Mouse (Mus musculus): ENCODE measurements around the gene St6galnac3. TPM values are rescaled to one million over a fixed set of nuclear protein-coding genes. Genes with fewer than 3 reads are reported as not detected.

The St6galnac3 gene
- polyA plus RNA-seq, 1 experiment from 2014 or later = 22.7 TPM

DNA sequence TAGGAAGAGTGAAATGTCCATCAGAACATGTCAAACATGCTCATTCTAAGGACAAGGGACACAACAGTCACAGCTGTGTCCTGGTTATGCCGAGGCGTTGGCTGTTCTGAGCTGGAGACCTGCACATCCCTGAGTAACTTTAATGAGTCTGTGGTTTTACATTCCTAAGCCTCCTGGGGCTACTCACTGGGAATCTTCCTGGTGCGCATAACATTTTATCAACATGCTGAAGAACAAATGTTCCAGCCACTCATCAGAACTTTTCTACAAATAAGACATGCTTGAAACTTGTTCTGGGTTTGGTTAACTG lies 370.0 kb downstream of the St6galnac3 start:
- Histone ChIP-seq H3K4me3 (no peak overlapping the region), H3K27ac (no peak overlapping the region), H3K9me3 (no peaks in the 10 kb centered on the region), H3K9ac (no peak overlapping the region), H3K27me3 (replicated peaks) (no peaks in the 10 kb centered on the region), H3K4me2 (no peak overlapping the region), H3K36me3 (replicated peaks) (no peaks in the 10 kb centered on the region), H3K4me1 (peaks cover 3% of the 10 kb centered on the region)
- ATAC-seq (replicated peaks) = no peak
- WGBS = 77% methylated on average over 3 of the region's 3 CpGs

DNA sequence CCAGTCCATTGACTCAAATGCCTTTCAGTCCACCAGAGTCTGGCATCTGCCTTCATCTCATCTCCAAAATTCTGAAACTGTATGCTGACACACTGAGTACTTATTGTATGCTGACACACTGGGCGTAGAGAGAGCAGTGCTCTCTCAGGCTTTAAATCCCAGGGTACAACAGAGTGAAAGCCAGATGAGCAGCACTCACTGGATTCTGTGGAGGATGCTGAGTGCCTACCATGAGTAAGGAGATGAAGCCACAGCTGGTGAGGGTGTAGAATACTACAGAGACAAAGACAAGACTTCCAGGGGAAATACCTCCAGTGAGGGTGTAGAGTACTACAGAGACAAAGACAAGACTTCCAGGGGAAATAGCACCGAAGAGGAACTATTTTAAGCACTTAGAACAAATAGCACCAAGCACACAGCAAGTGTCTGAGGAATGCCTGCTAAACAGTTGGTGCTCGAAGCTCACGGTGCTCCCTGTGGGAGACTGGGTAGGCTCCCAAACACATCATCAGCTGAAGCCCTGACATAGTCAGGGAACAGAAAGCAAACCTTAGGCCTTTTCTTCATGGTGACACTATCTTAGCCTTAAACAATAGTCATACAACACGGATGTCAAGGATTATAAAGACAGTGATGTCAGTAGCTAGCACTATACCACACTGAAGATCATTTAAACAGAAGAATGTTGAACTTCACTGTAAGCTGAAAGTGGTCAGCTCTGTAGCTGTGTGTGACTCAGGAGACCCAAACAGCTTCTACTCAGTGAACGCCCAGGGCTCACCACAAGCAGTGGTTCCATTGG lies 370.6 kb downstream of the St6galnac3 start:
- Histone ChIP-seq H3K27me3 (replicated peaks) (no peaks in the 10 kb centered on the region), H3K4me3 (no peak overlapping the region), H3K4me1 (peaks cover 4% of the 10 kb centered on the region), H3K9ac (no peak overlapping the region), H3K36me3 (replicated peaks) (no peaks in the 10 kb centered on the region), H3K27ac (no peak overlapping the region), H3K9me3 (no peaks in the 10 kb centered on the region), H3K4me2 (no peak overlapping the region)
- 88% methylated on average over 6 of the region's 6 CpGs for whole genome bisulfite sequencing
- no peak for ATAC-seq (replicated peaks)

DNA sequence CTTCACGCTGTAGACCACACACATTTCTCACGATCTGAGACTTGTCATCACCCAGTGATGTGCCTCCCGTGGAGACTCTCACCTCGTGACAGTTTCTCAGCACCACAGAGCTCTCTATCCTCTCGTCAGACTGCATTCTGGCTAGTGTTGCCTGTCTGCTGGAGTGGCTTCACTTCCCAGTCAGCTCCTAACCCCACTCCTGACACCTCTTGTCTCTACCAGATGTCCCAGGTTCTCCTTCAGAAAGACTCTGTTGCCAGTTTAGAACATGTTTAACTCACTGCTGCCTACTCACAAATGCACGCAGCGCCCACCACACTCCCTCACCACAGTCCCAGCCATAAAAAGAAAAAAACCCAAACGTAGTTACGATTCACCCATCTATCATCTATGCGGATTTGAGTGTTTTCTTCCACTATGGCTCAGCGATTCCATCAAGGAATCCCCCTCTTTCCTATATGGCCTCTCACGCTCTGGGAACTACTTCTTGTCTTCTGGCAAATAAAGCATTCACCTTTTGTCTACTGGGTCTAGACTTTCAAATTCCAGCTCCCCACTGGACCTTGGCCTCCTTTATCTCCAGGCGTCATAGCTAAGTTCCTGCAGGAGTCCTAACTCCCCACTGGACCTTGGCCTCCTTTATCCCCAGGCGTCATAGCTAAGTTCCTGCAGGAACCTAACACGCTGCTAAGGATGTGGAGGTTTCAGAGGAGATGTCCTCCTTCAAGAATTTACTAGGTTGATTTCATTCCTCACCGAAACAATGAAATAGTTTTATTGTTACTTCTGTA lies 371.5 kb downstream of the St6galnac3 start:
- ATAC-seq (replicated peaks) = no peak
- H3K27ac ChIP-seq = no peak overlapping the region
- no peak overlapping the region for H3K9ac ChIP-seq
- H3K4me1 ChIP-seq = peaks cover 4% of the 10 kb centered on the region
- no peak overlapping the region for H3K4me3 ChIP-seq
- H3K36me3 ChIP-seq (replicated peaks) = no peaks in the 10 kb centered on the region
- no peaks in the 10 kb centered on the region for H3K27me3 ChIP-seq (replicated peaks)
- 92% methylated on average over 16 of the region's 16 CpGs for WGBS
- no peak overlapping the region for H3K4me2 ChIP-seq
- H3K9me3 ChIP-seq = no peaks in the 10 kb centered on the region

DNA sequence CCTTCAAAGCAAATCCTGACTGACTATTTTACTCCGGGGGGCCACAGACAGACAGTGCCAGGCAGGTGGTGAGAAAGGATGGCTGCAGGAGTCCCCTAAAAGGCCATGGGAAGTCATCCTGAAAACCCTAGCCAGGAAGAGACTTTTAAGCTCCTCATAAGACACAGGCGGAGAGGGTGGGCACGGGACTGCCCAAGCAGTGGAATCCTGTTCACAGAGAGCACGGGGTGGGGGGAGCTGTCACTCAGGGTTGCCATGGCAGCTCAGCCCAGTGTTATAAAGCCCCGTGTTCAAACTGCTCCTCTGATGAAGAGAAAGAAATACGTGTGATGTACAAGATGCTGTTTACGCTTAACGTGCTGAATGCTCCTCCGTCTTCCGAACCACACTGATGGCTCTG lies 375.0 kb downstream of the St6galnac3 start:
- 28% methylated on average over 10 of the region's 10 CpGs for WGBS
- H3K9me3 ChIP-seq = no peaks in the 10 kb centered on the region
- no peak overlapping the region for H3K9ac ChIP-seq
- H3K4me3 ChIP-seq = no peak overlapping the region
- no peak overlapping the region for H3K4me2 ChIP-seq
- no peaks in the 10 kb centered on the region for H3K36me3 ChIP-seq (replicated peaks)
- no peaks in the 10 kb centered on the region for H3K27me3 ChIP-seq (replicated peaks)
- peaks cover 11% of the 10 kb centered on the region for H3K4me1 ChIP-seq
- peak; percentile 77 for ATAC-seq (replicated peaks)
- H3K27ac ChIP-seq = no peak overlapping the region

DNA sequence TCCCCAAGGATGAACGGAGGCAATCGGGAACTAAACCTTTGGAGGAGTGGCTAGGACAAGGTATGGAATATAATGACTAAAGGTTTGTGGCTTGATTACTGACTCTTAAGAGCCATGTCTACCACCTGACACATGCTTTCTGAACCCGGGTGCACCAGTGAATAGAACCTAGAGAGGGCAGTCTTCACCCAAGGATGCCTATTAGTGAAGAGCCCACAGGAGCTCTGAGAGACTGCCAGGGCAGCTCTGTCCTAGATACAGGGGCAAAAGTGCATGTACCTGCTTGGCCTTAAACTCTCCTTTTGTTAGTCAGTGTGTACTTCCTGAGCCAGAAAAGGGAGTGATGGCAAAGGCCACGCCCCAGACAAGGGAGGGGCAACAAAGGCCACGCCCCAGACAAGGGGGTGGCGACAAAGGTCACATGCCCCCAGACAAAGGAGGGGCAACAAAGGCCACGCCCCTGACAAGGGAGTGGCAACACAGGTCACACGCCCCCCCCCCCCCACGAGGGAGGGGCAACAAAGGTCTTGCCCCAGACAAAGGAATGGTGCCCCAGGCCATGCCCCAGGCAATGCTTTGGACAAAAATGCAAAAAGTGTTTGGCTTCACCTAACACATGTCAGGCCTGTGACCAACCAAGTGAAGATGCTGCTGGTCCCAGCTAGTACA lies 376.0 kb downstream of the St6galnac3 start:
- ATAC-seq (replicated peaks) = no peak
- no peaks in the 10 kb centered on the region for H3K9me3 ChIP-seq
- no peaks in the 10 kb centered on the region for H3K27me3 ChIP-seq (replicated peaks)
- H3K4me2 ChIP-seq = no peak overlapping the region
- H3K4me3 ChIP-seq = no peak overlapping the region
- no peak overlapping the region for H3K9ac ChIP-seq
- H3K36me3 ChIP-seq (replicated peaks) = no peaks in the 10 kb centered on the region
- H3K4me1 ChIP-seq = peaks cover 12% of the 10 kb centered on the region
- no peak overlapping the region for H3K27ac ChIP-seq
- WGBS = 95% methylated on average over 9 of the region's 9 CpGs

DNA sequence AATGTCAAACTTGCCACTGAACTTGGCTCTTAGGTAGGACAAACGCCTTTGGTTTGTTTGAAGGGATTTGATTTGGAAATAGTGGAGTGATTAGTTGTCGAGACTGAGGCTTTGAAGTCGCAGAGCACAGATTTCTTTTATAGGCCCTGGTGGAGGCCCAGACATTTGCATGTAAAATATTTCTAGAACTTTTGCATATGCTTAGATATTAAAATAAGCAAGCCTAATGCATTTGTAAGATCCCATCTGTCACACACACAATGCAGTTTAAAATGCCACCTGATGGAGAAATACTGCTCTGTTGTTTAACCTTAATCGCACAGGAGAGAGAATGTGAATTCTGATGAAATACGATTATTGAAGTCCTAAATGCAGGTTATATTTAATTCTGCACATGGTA lies 380.0 kb downstream of the St6galnac3 start:
- no peaks in the 10 kb centered on the region for H3K9me3 ChIP-seq
- 42% methylated on average over 5 of the region's 5 CpGs for WGBS
- no peak; the same call in 1 of the 2 replicates for ATAC-seq (replicated peaks)

DNA sequence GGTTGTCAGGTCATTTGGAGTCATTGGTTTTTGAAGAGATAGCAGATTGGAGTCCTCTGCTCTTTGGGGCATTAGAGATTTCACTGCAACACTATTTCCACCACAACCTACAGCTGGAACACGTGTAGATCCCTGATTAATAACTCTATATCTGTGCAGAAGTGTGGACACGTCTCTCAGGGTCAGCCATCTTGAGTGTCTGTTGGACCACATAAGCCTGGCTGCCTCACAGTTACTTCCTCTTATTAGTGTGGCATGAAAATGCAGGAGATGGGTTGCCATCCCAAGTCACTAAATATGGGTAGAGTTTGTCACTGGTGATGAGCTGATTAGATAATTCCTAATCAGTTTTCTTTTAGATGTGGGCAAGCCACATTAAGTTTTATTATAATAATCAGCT lies 385.0 kb downstream of the St6galnac3 start:
- H3K36me3 ChIP-seq (replicated peaks) = no peaks in the 10 kb centered on the region
- no peak overlapping the region for H3K4me2 ChIP-seq
- no peak for ATAC-seq (replicated peaks)
- H3K27me3 ChIP-seq (replicated peaks) = no peaks in the 10 kb centered on the region
- peaks cover under 1% of the 10 kb centered on the region; the same call in 1 of the 2 replicates for H3K4me1 ChIP-seq
- no peak overlapping the region for H3K27ac ChIP-seq
- no peak overlapping the region for H3K4me3 ChIP-seq
- 75% methylated on average over 2 of the region's 2 CpGs for WGBS
- H3K9ac ChIP-seq = no peak overlapping the region
- no peaks in the 10 kb centered on the region for H3K9me3 ChIP-seq

More for the DNA sequence above, 380.0 kb downstream of the St6galnac3 start:
- H3K9ac ChIP-seq = no peak overlapping the region
- no peak overlapping the region for H3K4me3 ChIP-seq
- peaks cover 8% of the 10 kb centered on the region for H3K4me1 ChIP-seq
- H3K27me3 ChIP-seq (replicated peaks) = no peaks in the 10 kb centered on the region
- 0 out of 2 replicates have a peak overlapping the region, but pooled peaks have one; percentile 18 for H3K27ac ChIP-seq
- no peaks in the 10 kb centered on the region for H3K36me3 ChIP-seq (replicated peaks)
- no peak overlapping the region for H3K4me2 ChIP-seq

DNA sequence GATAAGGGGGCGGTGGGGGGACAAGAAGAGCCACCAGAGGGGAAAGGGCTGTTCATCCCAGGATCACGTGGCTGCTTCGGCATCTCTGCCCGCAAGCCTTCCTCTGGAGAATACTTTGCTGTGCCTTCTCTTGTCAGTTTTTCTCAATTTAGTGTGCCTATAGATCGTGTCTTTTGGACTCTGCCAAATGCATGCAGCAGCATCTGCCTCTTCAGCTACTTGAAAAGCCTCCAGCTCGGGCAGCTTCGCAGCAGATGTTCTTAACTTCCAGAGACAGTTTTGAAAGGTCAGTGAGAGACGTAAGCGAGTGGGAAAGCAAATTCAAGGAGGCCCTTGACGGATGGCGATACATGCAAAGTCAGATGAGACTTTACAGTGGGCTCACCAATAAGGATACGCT lies 385.9 kb downstream of the St6galnac3 start:
- Histone ChIP-seq H3K36me3 (replicated peaks) (no peaks in the 10 kb centered on the region), H3K4me3 (no peak overlapping the region)
- 71% methylated on average over 12 of the region's 12 CpGs for WGBS

DNA sequence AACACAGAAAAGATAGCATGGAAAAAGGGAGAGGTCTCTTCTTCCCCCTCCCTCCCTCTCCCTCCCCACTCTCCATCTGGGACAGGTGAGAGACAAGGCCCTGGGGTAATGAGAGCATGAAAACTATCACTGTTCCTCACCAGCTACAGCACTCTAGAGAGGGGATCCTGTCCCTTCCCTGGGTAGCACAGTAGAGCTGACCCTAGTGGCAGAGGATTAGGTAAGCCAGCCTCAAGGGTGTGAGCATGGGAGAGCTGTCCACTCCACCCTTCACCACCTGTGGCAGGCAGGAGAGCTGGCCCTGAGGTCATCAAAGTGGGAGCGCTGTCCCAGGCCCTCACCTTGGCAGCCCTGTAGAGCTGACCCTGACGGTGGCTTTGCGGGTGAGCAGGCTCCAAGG lies 387.2 kb downstream of the St6galnac3 start:
- no peaks in the 10 kb centered on the region for H3K9me3 ChIP-seq
- ATAC-seq (replicated peaks) = no peak
- WGBS = 90% methylated on average over 3 of the region's 3 CpGs
- no peak overlapping the region for H3K9ac ChIP-seq
- H3K27me3 ChIP-seq (replicated peaks) = no peaks in the 10 kb centered on the region
- H3K4me2 ChIP-seq = no peak overlapping the region
- H3K36me3 ChIP-seq (replicated peaks) = no peaks in the 10 kb centered on the region
- H3K4me1 ChIP-seq = no peaks in the 10 kb centered on the region
- H3K27ac ChIP-seq = no peak overlapping the region
- no peak overlapping the region for H3K4me3 ChIP-seq

More for the DNA sequence above, 385.9 kb downstream of the St6galnac3 start:
- Histone ChIP-seq H3K4me1 (no peaks in the 10 kb centered on the region), H3K9me3 (no peaks in the 10 kb centered on the region), H3K27me3 (replicated peaks) (no peaks in the 10 kb centered on the region), H3K4me2 (no peak overlapping the region), H3K27ac (no peak overlapping the region), H3K9ac (no peak overlapping the region)
- no peak for ATAC-seq (replicated peaks)

DNA sequence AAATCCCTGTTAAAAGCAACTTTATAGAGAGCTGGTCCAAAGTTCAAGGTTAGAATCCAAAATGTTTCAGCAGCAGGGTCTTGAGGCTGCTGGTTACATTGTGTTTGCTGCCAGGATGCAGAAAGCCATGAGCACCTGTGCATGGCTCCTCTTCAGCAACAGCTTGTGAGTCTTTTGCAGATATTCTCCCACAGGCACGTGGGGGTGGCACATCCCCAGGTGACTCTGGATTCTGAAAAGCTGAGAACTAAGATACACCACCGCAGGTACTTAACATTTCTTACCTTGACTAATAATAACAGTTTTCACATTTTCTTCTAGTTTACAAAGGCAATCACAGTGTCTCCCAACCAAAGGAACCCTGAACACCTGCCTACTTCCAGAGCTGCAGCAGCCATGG lies 387.8 kb downstream of the St6galnac3 start:
- Histone ChIP-seq H3K4me3 (no peak overlapping the region), H3K27ac (no peak overlapping the region), H3K9ac (no peak overlapping the region), H3K4me1 (no peaks in the 10 kb centered on the region), H3K36me3 (replicated peaks) (no peaks in the 10 kb centered on the region), H3K27me3 (replicated peaks) (no peaks in the 10 kb centered on the region), H3K9me3 (no peaks in the 10 kb centered on the region), H3K4me2 (no peak overlapping the region)
- ATAC-seq (replicated peaks) = no peak
- WGBS = 93% methylated on average over 2 of the region's 2 CpGs

DNA sequence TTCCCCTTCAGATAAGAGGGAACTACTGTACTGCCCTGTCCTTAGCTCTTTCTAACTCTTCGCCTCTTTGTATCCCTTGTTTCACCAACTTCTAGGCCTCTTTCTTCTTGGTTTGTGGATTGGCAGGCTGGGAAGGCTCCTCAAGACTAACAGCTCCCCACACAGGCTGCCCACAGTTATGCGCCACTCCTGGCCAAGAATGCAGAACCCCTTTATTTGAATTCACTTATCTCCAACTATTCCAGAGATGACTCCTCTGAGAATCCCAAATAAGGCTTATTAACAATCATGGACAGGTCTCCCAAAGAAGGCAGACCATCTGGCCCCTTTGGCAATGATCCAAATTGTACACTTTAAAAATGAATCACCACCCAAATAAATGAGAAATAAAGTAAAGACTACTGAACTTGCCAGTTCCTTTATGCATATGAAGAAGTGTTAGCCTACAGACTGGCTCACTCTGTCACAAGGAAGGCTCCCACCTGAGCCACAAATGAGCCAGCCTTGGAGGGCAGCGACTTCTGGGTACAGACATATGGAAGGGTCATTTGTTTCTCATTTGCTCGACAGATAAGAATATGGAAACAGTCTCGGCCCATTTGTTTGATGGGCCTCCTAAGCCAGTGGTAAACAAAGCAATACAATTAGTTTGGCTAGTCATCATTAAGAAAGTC lies 390.7 kb downstream of the St6galnac3 start:
- WGBS = 82% methylated on average over 5 of the region's 5 CpGs
- no peaks in the 10 kb centered on the region for H3K27me3 ChIP-seq (replicated peaks)
- no peak overlapping the region for H3K4me2 ChIP-seq
- H3K4me1 ChIP-seq = no peaks in the 10 kb centered on the region
- no peaks in the 10 kb centered on the region for H3K9me3 ChIP-seq
- H3K9ac ChIP-seq = no peak overlapping the region
- no peak overlapping the region for H3K27ac ChIP-seq
- no peak overlapping the region for H3K4me3 ChIP-seq
- no peak for ATAC-seq (replicated peaks)
- no peaks in the 10 kb centered on the region for H3K36me3 ChIP-seq (replicated peaks)

DNA sequence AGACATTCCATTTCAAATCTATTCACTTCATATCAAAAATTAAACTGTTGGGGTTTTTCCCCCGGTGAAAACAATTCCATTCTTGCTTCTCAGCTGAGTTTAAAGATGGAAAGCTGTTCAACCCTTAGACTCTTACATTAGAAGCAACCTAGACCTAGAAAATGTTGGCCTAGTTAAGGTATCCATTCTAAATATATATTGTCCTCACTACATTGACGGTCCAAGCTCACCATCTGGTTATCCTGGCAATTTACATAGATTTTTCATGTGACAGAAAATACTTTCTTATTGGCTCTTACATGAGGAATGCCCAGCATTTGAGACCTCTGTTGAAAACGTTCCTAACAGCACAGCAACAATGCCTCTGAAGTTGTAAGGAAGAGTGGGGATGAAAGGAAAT lies 400.7 kb downstream of the St6galnac3 start:
- no peaks in the 10 kb centered on the region for H3K27me3 ChIP-seq (replicated peaks)
- no peaks in the 10 kb centered on the region for H3K4me1 ChIP-seq
- H3K27ac ChIP-seq = no peak overlapping the region
- no peak overlapping the region for H3K9ac ChIP-seq
- ATAC-seq (replicated peaks) = no peak
- no peaks in the 10 kb centered on the region for H3K9me3 ChIP-seq
- 82% methylated on average over 3 of the region's 3 CpGs for WGBS
- no peak overlapping the region for H3K4me3 ChIP-seq
- no peak overlapping the region for H3K4me2 ChIP-seq
- H3K36me3 ChIP-seq (replicated peaks) = no peaks in the 10 kb centered on the region

Data from midbrain, embryonic 15.5 days (tissue).